Mouse (Mus musculus) hindbrain, embryonic 14.5 days (tissue): ENCODE measurements around the gene Rtl3. TPM values are rescaled to one million over a fixed set of nuclear protein-coding genes. Genes with fewer than 3 reads are reported as not detected.

Source experiments
- ATAC-seq: fragments of 200-750 bp; cut with Nextera tagmentation; 2 replicates; pipeline ENCODE4 v1.8.0; 2017; ENCODE audit warnings: moderate number of reproducible peaks, mild to moderate bottlenecking, moderate TSS enrichment, moderate library complexity; ENCODE audit not compliant: low FRiP score
- DNase-seq: peaks from one replicate; pipeline ENCODE4 v3.0.0-alpha.2; 2015; ENCODE audit warnings: low spot score
- H3K27ac ChIP-seq: fragments of 300-500 bp; sonication (generic); 2 replicates; pipeline ENCODE4 v1.5.1; 2014; ENCODE audit warnings: mild to moderate bottlenecking, moderate library complexity
- H3K27me3 ChIP-seq: fragments of 300-500 bp; sonication (generic); 2 replicates; pipeline ENCODE4 v1.6.1; 2014; ENCODE audit warnings: mild to moderate bottlenecking, low read length, mixed read lengths; ENCODE audit not compliant: control insufficient read depth, insufficient read depth
- H3K36me3 ChIP-seq: fragments of 300-500 bp; sonication (generic); replicated peaks from 2 replicates; pipeline ENCODE4 v1.6.1; 2014; ENCODE audit not compliant: control insufficient read depth, insufficient read depth
- H3K4me1 ChIP-seq: fragments of 300-500 bp; sonication (generic); replicated peaks from 2 replicates; pipeline ENCODE4 v1.6.1; 2014; ENCODE audit warnings: antibody characterized with exemption, low read length, mixed read lengths; ENCODE audit not compliant: control insufficient read depth, insufficient read depth
- H3K4me2 ChIP-seq: fragments of 300-500 bp; sonication (generic); replicated peaks from 2 replicates; pipeline ENCODE4 v1.6.1; 2014; ENCODE audit warnings: mild to moderate bottlenecking, moderate library complexity
- H3K4me3 ChIP-seq: fragments of 300-500 bp; sonication (generic); replicated peaks from 2 replicates; pipeline ENCODE4 v1.5.1; 2014; ENCODE audit warnings: mild to moderate bottlenecking, low read length
- H3K9ac ChIP-seq: fragments of 300-500 bp; sonication (generic); 2 replicates; pipeline ENCODE4 v1.6.1; 2014
- H3K9me3 ChIP-seq: fragments of 300-500 bp; sonication (generic); 2 replicates; pipeline ENCODE4 v1.6.1; 2016; ENCODE audit warnings: low read length; ENCODE audit not compliant: control insufficient read depth
- WGBS: fragments of 180-500 bp; shearing (Covaris S2); extraction: QIAGEN DNeasy Blood & Tissue Kit; methylation state at CpG from one replicate; pipeline ENCODE4 v1.1.7; 2014; 5-methylcytosine and 5-hydroxymethylcytosine counted together
- polyA plus RNA-seq: library from polyadenylated mRNA; unstranded; fragments of >200 nt; fragmentation: Nextera tagmentation; extraction: Ambion mirVana; gene quantifications from 2 replicates; pipeline ENCODE4 v1.2.1, GENCODE M21; 2014

The Rtl3 gene
- polyA plus RNA-seq, 1 experiment from 2014 or later: 0.29 TPM

DNA sequence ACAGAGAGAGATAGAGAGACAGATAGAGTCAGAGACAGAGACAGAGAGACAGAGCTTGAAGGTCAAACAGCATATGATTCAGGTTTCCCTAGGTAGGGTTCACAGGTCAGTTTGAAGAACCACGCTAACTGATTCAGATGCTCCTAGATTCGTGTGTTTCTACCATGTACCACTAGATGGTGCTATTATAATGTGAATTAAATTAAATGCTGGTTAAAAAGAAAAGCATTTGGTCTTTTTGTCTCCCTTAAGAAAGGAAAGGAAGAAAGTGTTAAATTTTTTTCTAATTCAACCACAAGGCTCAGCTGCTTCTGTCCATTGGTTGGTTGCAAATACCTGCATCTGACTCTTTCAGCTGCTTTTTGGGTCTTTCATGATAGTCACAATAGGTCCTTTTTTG lies 45.8 kb downstream of the Rtl3 start:
- no peaks in the 10 kb centered on the region for H3K27me3 ChIP-seq
- no peak overlapping the region for H3K9ac ChIP-seq
- H3K4me3 ChIP-seq: no peak overlapping the region
- H3K27ac ChIP-seq: no peak overlapping the region
- no peak overlapping the region for H3K4me2 ChIP-seq
- no peaks in the 10 kb centered on the region for H3K36me3 ChIP-seq
- WGBS: 5% methylated on average over 2 of the region's 2 CpGs
- DNase-seq: peak; percentile 72
- H3K9me3 ChIP-seq: no peaks in the 10 kb centered on the region
- no peaks in the 10 kb centered on the region for H3K4me1 ChIP-seq
- ATAC-seq: no peak

Other genes starting within 250 kb of the Rtl3 start
- gene Cysltr1, start 237.0 kb downstream of the Rtl3 start, polyA plus RNA-seq: 0.46 and 0.54 TPM in 2 replicates
- gene Lpar4, start 80.0 kb upstream of the Rtl3 start, polyA plus RNA-seq: 7.1 and 7.6 TPM in 2 replicates
- gene P2ry10, start 247.8 kb upstream of the Rtl3 start, polyA plus RNA-seq: not detected in 2 replicates